Mouse (Mus musculus): ENCODE measurements around the gene Pacs1. TPM values are rescaled to one million over a fixed set of nuclear protein-coding genes. Genes with fewer than 3 reads are reported as not detected.

The Pacs1 gene
- total RNA-seq, 1 experiment from 2014 or later = 11.1 TPM

- no peak for ATAC-seq (replicated peaks; ENCODE audit: insufficient number of reproducible peaks, low FRiP score, low TSS enrichment, poor library complexity, severe bottlenecking)
Measured at GRCm38 (mm10) chr19:5085145-5085863, 187.6 kb downstream of the Pacs1 start, which contains the start of gene Tmem151a. Gene Tmem151a, minus strand, starts transcription at chr19:5085531.

- ATAC-seq (replicated peaks; ENCODE audit: insufficient number of reproducible peaks, low FRiP score, low TSS enrichment, poor library complexity, severe bottlenecking) = no peak
Measured at GRCm38 (mm10) chr19:5084834-5085144, 188.1 kb downstream of the Pacs1 start.

- no peak for ATAC-seq (replicated peaks; ENCODE audit: insufficient number of reproducible peaks, low FRiP score, low TSS enrichment, poor library complexity, severe bottlenecking)
Measured at GRCm38 (mm10) chr19:5083961-5084833, 188.7 kb downstream of the Pacs1 start.

Other genes with a start within 250 kb of the Pacs1 start
- gene Slc29a2, start 249.3 kb downstream of the Pacs1 start, total RNA-seq (2017) = 0.97 TPM in 1 of 3 replicates, not detected in the others
- 5.1 to 6.9 TPM in 2 of 3 replicates, not detected in the other for gene B4gat1, start 234.3 kb downstream of the Pacs1 start, total RNA-seq (2017)
- gene AC124502.3, start 234.2 kb downstream of the Pacs1 start, total RNA-seq (2017) = 4.3 TPM in 1 of 3 replicates, not detected in the others
- gene Brms1, start 231.8 kb downstream of the Pacs1 start, total RNA-seq (2017) = 16.6 to 60.3 TPM (median 46.3 TPM) in 3 replicates
- gene Rin1, start 222.6 kb downstream of the Pacs1 start, total RNA-seq (2017) = 0.19 to 0.68 TPM (median 0.21 TPM) in 3 replicates
- not detected in 3 replicates for gene Cd248, start 205.0 kb downstream of the Pacs1 start, total RNA-seq (2017)
- gene Tmem151a, start 187.6 kb downstream of the Pacs1 start, total RNA-seq (2017) = 0.67 to 7.8 TPM (median 3.3 TPM) in 3 replicates
- 10.4 to 13.3 TPM (median 10.5 TPM) in 3 replicates for gene Yif1a, start 184.6 kb downstream of the Pacs1 start, total RNA-seq (2017)
- 0.32 TPM in 1 of 3 replicates, not detected in the others for gene Cnih2, start 174.6 kb downstream of the Pacs1 start, total RNA-seq (2017)
- gene Rab1b, start 166.0 kb downstream of the Pacs1 start, total RNA-seq (2017) = 87.3 to 123 TPM (median 101 TPM) in 3 replicates
- 9.2 to 25.6 TPM (median 17.2 TPM) in 3 replicates for gene Klc2, start 154.6 kb downstream of the Pacs1 start, total RNA-seq (2017)
- gene Sf3b2, start 22.3 kb upstream of the Pacs1 start, total RNA-seq (2017) = 229 to 250 TPM (median 247 TPM) in 3 replicates
- not detected in 3 replicates for gene Gal3st3, start 25.2 kb upstream of the Pacs1 start, total RNA-seq (2017)
- gene Catsper1, start 62.6 kb upstream of the Pacs1 start, total RNA-seq (2017) = not detected in 3 replicates
- 1.1 TPM in 1 of 3 replicates, not detected in the others for gene Cst6, start 76.5 kb upstream of the Pacs1 start, total RNA-seq (2017)
- gene Eif1ad, start 93.6 kb upstream of the Pacs1 start, total RNA-seq (2017) = 29.9 to 38.8 TPM (median 33.8 TPM) in 3 replicates
- 9.9 to 29.1 TPM (median 22.3 TPM) in 3 replicates for gene Banf1, start 94.0 kb upstream of the Pacs1 start, total RNA-seq (2017)
- 133 to 142 TPM (median 133 TPM) in 3 replicates for gene Sart1, start 115.6 kb upstream of the Pacs1 start, total RNA-seq (2017)
- gene Tsga10ip, start 129.4 kb upstream of the Pacs1 start, total RNA-seq (2017) = not detected in 3 replicates
- gene Drap1, start 151.9 kb upstream of the Pacs1 start, total RNA-seq (2017) = 111 to 135 TPM (median 121 TPM) in 3 replicates
- gene AI837181, start 152.0 kb upstream of the Pacs1 start, total RNA-seq (2017) = 10.6 to 20.5 TPM (median 14.0 TPM) in 3 replicates
- gene Fosl1, start 174.4 kb upstream of the Pacs1 start, total RNA-seq (2017) = 0.49 to 2.6 TPM (median 2.0 TPM) in 3 replicates
- 1.2 to 4.1 TPM (median 3.8 TPM) in 3 replicates for gene Ccdc85b, start 184.8 kb upstream of the Pacs1 start, total RNA-seq (2017)
- 71.3 to 104 TPM (median 95.3 TPM) in 3 replicates for gene Fibp, start 187.5 kb upstream of the Pacs1 start, total RNA-seq (2017)
- 113 to 416 TPM (median 150 TPM) in 3 replicates for gene Ctsw, start 195.4 kb upstream of the Pacs1 start, total RNA-seq (2017)
- gene Efemp2, start 200.8 kb upstream of the Pacs1 start, total RNA-seq (2017) = 2.0 to 5.9 TPM in 2 of 3 replicates, not detected in the other
- gene Mus81, start 215.3 kb upstream of the Pacs1 start, total RNA-seq (2017) = 8.7 to 20.2 TPM (median 11.6 TPM) in 3 replicates
- 931 to 1,266 TPM (median 1,127 TPM) in 3 replicates for gene Cfl1, start 217.3 kb upstream of the Pacs1 start, total RNA-seq (2017)
- 0.29 TPM in 1 of 3 replicates, not detected in the others for gene 1700020D05Rik, start 230.7 kb upstream of the Pacs1 start, total RNA-seq (2017)
- 2.4 to 6.9 TPM (median 4.7 TPM) in 3 replicates for gene Snx32, start 237.4 kb upstream of the Pacs1 start, total RNA-seq (2017)